ENCODE assay signal across 8 mouse cellular contexts in the genomic region with DNA sequence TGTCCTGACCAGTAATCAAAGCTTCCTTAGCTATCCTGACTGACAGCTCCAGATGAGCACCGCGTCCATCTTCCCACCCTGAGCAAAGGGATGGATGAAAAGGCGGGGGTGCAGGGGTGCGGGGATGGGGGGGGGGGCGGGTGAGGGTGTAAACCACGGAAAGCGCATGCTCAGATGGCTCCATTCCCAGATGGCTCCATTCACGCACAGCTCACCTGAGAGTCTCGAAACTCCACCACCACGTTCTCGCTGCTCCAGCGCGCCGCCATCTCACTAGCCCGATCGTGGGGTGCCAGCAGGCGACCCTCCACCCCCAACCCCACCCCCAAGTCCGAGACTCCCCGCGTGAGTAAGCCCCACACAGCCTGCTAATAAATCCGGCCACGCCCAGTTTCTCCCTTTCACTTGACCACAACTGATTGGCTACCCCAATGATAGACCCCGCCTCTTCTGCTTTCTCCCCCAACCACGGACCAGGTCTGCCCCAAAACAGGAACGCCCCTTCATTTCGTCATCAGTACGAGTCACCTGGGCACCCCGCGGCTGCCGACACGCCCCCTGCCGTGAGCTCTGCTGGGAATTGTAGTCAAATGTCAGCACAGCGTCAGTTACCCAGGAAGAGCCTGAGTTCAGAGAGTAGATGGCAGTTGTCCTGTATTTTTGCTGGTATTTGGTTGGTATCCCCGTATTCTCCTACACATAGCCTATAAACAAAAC. TPM values are rescaled to one million over a fixed set of nuclear protein-coding genes. Genes with fewer than 3 reads are reported as not detected.
DNase-seq lines count a peak whose midpoint lies in the region; ATAC-seq and TF ChIP-seq lines count a peak whose summit lies in the region.

Gene Wdr59 (minus strand): TSS at position 380 of the 717 bp plus-strand sequence.

- peak within 1 kb of the TSS; percentile 73 for H3K4me2 ChIP-seq in embryonic facial prominence, embryonic 13.5 days
- H3K4me2 ChIP-seq in limb, embryonic 12.5 days: peak within 1 kb of the TSS; percentile 69
- H3K4me2 ChIP-seq in midbrain, embryonic 15.5 days: peak within 1 kb of the TSS; percentile 57

- H3K27me3 ChIP-seq in embryonic facial prominence, embryonic 13.5 days: no peaks in the 10 kb centered on the region
- H3K27me3 ChIP-seq in kidney, adult 2 months (replicated peaks; ENCODE audit: control insufficient read depth, insufficient read depth, low read length): no peaks in the 10 kb centered on the region
- H3K27me3 ChIP-seq in limb, embryonic 12.5 days: no peaks in the 10 kb centered on the region
- no peaks in the 10 kb centered on the region for H3K27me3 ChIP-seq in midbrain, embryonic 15.5 days (replicated peaks)
- H3K27me3 ChIP-seq in spleen, adult 2 months (ENCODE audit: control insufficient read depth, insufficient read depth, low read length): no peaks in the 10 kb centered on the region

- H3K4me3 ChIP-seq in embryonic facial prominence, embryonic 13.5 days: peak within 1 kb of the TSS; percentile 63
- peak within 1 kb of the TSS; percentile 96 for H3K4me3 ChIP-seq in kidney, adult 2 months (ENCODE audit: insufficient read depth, low read depth, low read length)
- peak within 1 kb of the TSS; percentile 65 for H3K4me3 ChIP-seq in limb, embryonic 12.5 days (replicated peaks)
- peak within 1 kb of the TSS; percentile 59 for H3K4me3 ChIP-seq in midbrain, embryonic 15.5 days
- peak within 1 kb of the TSS; percentile 90 for H3K4me3 ChIP-seq in spleen, adult 2 months (ENCODE audit: extremely low read depth, insufficient read depth, insufficient read length)

- H3K27ac ChIP-seq in embryonic facial prominence, embryonic 13.5 days: peak within 1 kb of the TSS; percentile 23; the same call in 1 of the 2 replicates
- no peak within 1 kb of the TSS for H3K27ac ChIP-seq in kidney, adult 2 months (ENCODE audit: insufficient read depth, low read depth, low read length)
- no peak within 1 kb of the TSS for H3K27ac ChIP-seq in limb, embryonic 12.5 days
- H3K27ac ChIP-seq in midbrain, embryonic 15.5 days: peak within 1 kb of the TSS; percentile 76
- no peak within 1 kb of the TSS for H3K27ac ChIP-seq in spleen, adult 2 months (ENCODE audit: insufficient read depth, low read length)

- H3K36me3 ChIP-seq in embryonic facial prominence, embryonic 13.5 days: no peaks in the 10 kb centered on the region
- no peaks in the 10 kb centered on the region for H3K36me3 ChIP-seq in kidney, adult 2 months (ENCODE audit: control insufficient read depth, insufficient read depth, low read length)
- no peaks in the 10 kb centered on the region for H3K36me3 ChIP-seq in limb, embryonic 12.5 days
- no peaks in the 10 kb centered on the region for H3K36me3 ChIP-seq in midbrain, embryonic 15.5 days (replicated peaks)
- H3K36me3 ChIP-seq in spleen, adult 2 months (ENCODE audit: control insufficient read depth, insufficient read depth, low read length): no peaks in the 10 kb centered on the region

- ATAC-seq in embryonic facial prominence, embryonic 13.5 days (ENCODE audit: insufficient number of reproducible peaks, insufficient read depth, low FRiP score, low TSS enrichment, low read depth): peak; percentile 99
- ATAC-seq in limb, embryonic 12.5 days (ENCODE audit: insufficient number of reproducible peaks, insufficient read depth, low FRiP score, low TSS enrichment, low read depth): peak; percentile 98
- ATAC-seq in midbrain, embryonic 15.5 days (replicated peaks): peak; percentile 99

- no peak for TF ChIP-seq CTCF in kidney, adult 2 months (conservative IDR thresholded peaks at IDR 0.05; ENCODE audit: insufficient read depth, insufficient read length, low read depth, low read length)
- no peak for TF ChIP-seq CTCF in spleen, adult 2 months (IDR thresholded peaks at IDR 0.05; ENCODE audit: extremely low read depth, insufficient read depth, insufficient read length, insufficient replicate concordance)

- peak; percentile 24 for TF ChIP-seq POLR2A in kidney, adult 2 months (IDR thresholded peaks at IDR 0.05; ENCODE audit: low read depth, low read length)
- TF ChIP-seq POLR2A in spleen, adult 2 months (IDR thresholded peaks at IDR 0.05; ENCODE audit: low read depth, low read length): no peak

- peak within 1 kb of the TSS; percentile 71 for H3K9ac ChIP-seq in embryonic facial prominence, embryonic 13.5 days
- peak within 1 kb of the TSS; percentile 55 for H3K9ac ChIP-seq in limb, embryonic 12.5 days (replicated peaks)
- peak within 1 kb of the TSS; percentile 48 for H3K9ac ChIP-seq in midbrain, embryonic 15.5 days

- peaks cover 10% of the 10 kb centered on the region for H3K4me1 ChIP-seq in embryonic facial prominence, embryonic 13.5 days
- no peaks in the 10 kb centered on the region; the same call in 1 of the 2 replicates for H3K4me1 ChIP-seq in kidney, adult 2 months (ENCODE audit: control insufficient read depth, insufficient read depth, low read length)
- H3K4me1 ChIP-seq in limb, embryonic 12.5 days (replicated peaks): peaks cover 9% of the 10 kb centered on the region
- H3K4me1 ChIP-seq in midbrain, embryonic 15.5 days: peaks cover 13% of the 10 kb centered on the region
- H3K4me1 ChIP-seq in spleen, adult 2 months (ENCODE audit: control insufficient read depth, insufficient read depth, insufficient read length): peaks cover 2% of the 10 kb centered on the region; the same call in 1 of the 2 replicates

- WGBS in embryonic facial prominence, embryonic 13.5 days: under 1% methylated on average over 34 of the region's 34 CpGs
- under 1% methylated on average over 34 of the region's 34 CpGs for WGBS in kidney, adult 2 months
- WGBS in limb, embryonic 12.5 days: under 1% methylated on average over 34 of the region's 34 CpGs
- under 1% methylated on average over 33 of the region's 34 CpGs for WGBS in midbrain, embryonic 15.5 days
- under 1% methylated on average over 34 of the region's 34 CpGs for WGBS in spleen, adult 2 months

- H3K9me3 ChIP-seq in embryonic facial prominence, embryonic 13.5 days: no peaks in the 10 kb centered on the region
- H3K9me3 ChIP-seq in limb, embryonic 12.5 days: no peaks in the 10 kb centered on the region
- H3K9me3 ChIP-seq in midbrain, embryonic 15.5 days: no peaks in the 10 kb centered on the region

- peak; percentile 96 for DNase-seq in 3134 (ENCODE audit: extremely low read depth, insufficient read length, low spot score)
- DNase-seq in adrenal gland, postnatal 36 days: peak; percentile 96 to 98
- DNase-seq in heart, adult 18-20 months: peak; percentile 99
- DNase-seq in kidney, adult 2 months: peak; percentile 99
- DNase-seq in spleen, adult 2 months (ENCODE audit: low read depth in 1 of 2, low spot score in 2 of 2): peak; percentile 97

RNA-seq across cellular contexts. Expression of gene Wdr59, which starts in this region (rescaled TPM):
- total RNA-seq in adrenal gland, postnatal 36 days (2021): 10 to 100 TPM; 10.4 to 12.8 TPM
- polyA plus RNA-seq in embryonic facial prominence, embryonic 13.5 days (2015; fragmentation: Nextera tagmentation; extraction: Ambion mirVana): 8.0 and 9.6 TPM in 2 replicates
- 1 to 10 TPM; 7.1 to 7.8 TPM for total RNA-seq in heart, adult 18-20 months (2021)
- 6.9 and 7.4 TPM in 2 replicates for polyA plus RNA-seq in kidney, adult 2 months (2012; rRNA removed)
- 7.9 and 8.0 TPM in 2 replicates for polyA plus RNA-seq in limb, embryonic 12.5 days (2016; fragmentation: Nextera tagmentation; extraction: Ambion mirVana)
- 6.8 and 8.3 TPM in 2 replicates for polyA plus RNA-seq in midbrain, embryonic 15.5 days (2015; fragmentation: Nextera tagmentation; extraction: Ambion mirVana)
- 4.6 and 5.0 TPM in 2 replicates for polyA plus RNA-seq in spleen, adult 2 months (2012; rRNA removed)

Comparison
In these comparisons a context has a peak if more than half of its experiments do, and no peak if none do; other contexts are left out.
1. H3K27ac ChIP-seq: peak in embryonic facial prominence, embryonic 13.5 days (single experiment) and midbrain, embryonic 15.5 days (single experiment); none in kidney, adult 2 months (single experiment), limb, embryonic 12.5 days (single experiment) and spleen, adult 2 months (single experiment).
2. Peak in every context shown above with its lines, with median percentiles within 50 percentile points of each other: DNase-seq, ATAC-seq, H3K4me2 ChIP-seq, H3K4me3 ChIP-seq and H3K9ac ChIP-seq.